Mouse (Mus musculus) midbrain, postnatal 0 days (tissue): ENCODE measurements at regions not wholly inside any gene's neighbourhood (a gene's known extent, or its start where the extent isn't known, plus 50 kb on each side); places are given as distances from the start of the nearest gene placed in this dataset.
A peak's percentile ranks its signal among the peaks of the same experiment; 100 is the strongest.

Experiments
- ATAC-seq: fragments of 200-750 bp; cut with Nextera tagmentation; 2 replicates; pipeline ENCODE4 v1.8.0; 2017; ENCODE audit warnings: moderate number of reproducible peaks, mild to moderate bottlenecking, moderate TSS enrichment, moderate library complexity; ENCODE audit not compliant: low FRiP score
- DNase-seq: peaks from one replicate; pipeline ENCODE4 v3.0.0-alpha.2; 2015; ENCODE audit warnings: low spot score
- H3K27ac ChIP-seq: fragments of 300-500 bp; sonication (generic); 2 replicates; pipeline ENCODE4 v1.5.1; 2014; ENCODE audit warnings: low read depth, mild to moderate bottlenecking, low read length, mixed read lengths
- H3K27me3 ChIP-seq: fragments of 300-500 bp; sonication (generic); 2 replicates; pipeline ENCODE4 v1.6.1; 2014; ENCODE audit warnings: low read length, control low read depth, mixed read lengths; ENCODE audit not compliant: insufficient read depth
- H3K36me3 ChIP-seq: fragments of 300-500 bp; sonication (generic); 2 replicates; pipeline ENCODE4 v1.6.1; 2014; ENCODE audit warnings: low read length, control low read depth, mixed read lengths; ENCODE audit not compliant: insufficient read depth
- H3K4me1 ChIP-seq: fragments of 300-500 bp; sonication (generic); 2 replicates; pipeline ENCODE4 v1.6.1; 2014; ENCODE audit warnings: mild to moderate bottlenecking, control low read depth, antibody characterized with exemption, low read length, mixed read lengths; ENCODE audit not compliant: insufficient read depth
- H3K4me2 ChIP-seq: fragments of 300-500 bp; sonication (generic); 2 replicates; pipeline ENCODE4 v1.6.1; 2014; ENCODE audit warnings: low read depth, mild to moderate bottlenecking, low read length, mixed read lengths; ENCODE audit not compliant: poor library complexity, severe bottlenecking
- H3K4me3 ChIP-seq: fragments of 300-500 bp; sonication (generic); 2 replicates; pipeline ENCODE4 v1.5.1; 2014; ENCODE audit warnings: low read depth, mild to moderate bottlenecking, low read length, moderate library complexity
- H3K9ac ChIP-seq: fragments of 300-500 bp; sonication (generic); replicated peaks from 2 replicates; pipeline ENCODE4 v1.6.1; 2014; ENCODE audit warnings: mild to moderate bottlenecking, low read length, moderate library complexity, mixed read lengths; ENCODE audit not compliant: poor library complexity, severe bottlenecking
- H3K9me3 ChIP-seq: fragments of 300-500 bp; sonication (generic); 2 replicates; pipeline ENCODE4 v1.6.1; 2016; ENCODE audit warnings: low read length, control low read depth
- CTCF ChIP-seq: IDR thresholded peaks from 2 replicates; pipeline ENCODE4 v1.5.1; 2016; ENCODE audit warnings: antibody characterized with exemption, mild to moderate bottlenecking
- WGBS: fragments of 180-500 bp; shearing (Covaris S2); extraction: QIAGEN DNeasy Blood & Tissue Kit; methylation state at CpG from one replicate; pipeline ENCODE4 v1.1.7; 2014; 5-methylcytosine and 5-hydroxymethylcytosine counted together

GRCm38 (mm10) chr1:151059546-151060136 is 66.4 kb upstream of the Hmcn1 start:
- Histone ChIP-seq H3K4me3 (no peak overlapping the region), H3K9ac (no peak overlapping the region), H3K27ac (no peak overlapping the region), H3K9me3 (no peaks in the 10 kb centered on the region), H3K4me1 (no peaks in the 10 kb centered on the region), H3K36me3 (no peaks in the 10 kb centered on the region), H3K4me2 (no peak overlapping the region), H3K27me3 (no peaks in the 10 kb centered on the region)
- no peak for ATAC-seq
- WGBS = 91% methylated on average over 4 of the region's 4 CpGs
- DNase-seq = no peak
- no peak for TF ChIP-seq CTCF

- no peaks in the 10 kb centered on the region for H3K36me3 ChIP-seq
- no peak for ATAC-seq
- H3K9me3 ChIP-seq = no peaks in the 10 kb centered on the region
- TF ChIP-seq CTCF = peak; percentile 31
- 74% methylated on average over 9 of the region's 9 CpGs for WGBS
- peak; percentile 10 for DNase-seq
- H3K27ac ChIP-seq = no peak overlapping the region
- no peak overlapping the region for H3K4me3 ChIP-seq
- no peaks in the 10 kb centered on the region for H3K27me3 ChIP-seq
- H3K4me1 ChIP-seq = no peaks in the 10 kb centered on the region
- no peak overlapping the region for H3K9ac ChIP-seq
- no peak overlapping the region for H3K4me2 ChIP-seq
Observed at GRCm38 (mm10) chr1:151065090-151065567, 71.9 kb upstream of the Hmcn1 start.

- H3K4me3 ChIP-seq = no peak overlapping the region
- ATAC-seq = no peak
Observed at GRCm38 (mm10) chr1:151066379-151067128, 73.3 kb upstream of the Hmcn1 start.

GRCm38 (mm10) chr1:151074508-151075314 is 81.5 kb upstream of the Hmcn1 start:
- H3K9ac ChIP-seq = no peak overlapping the region
- no peaks in the 10 kb centered on the region for H3K4me1 ChIP-seq
- no peak for TF ChIP-seq CTCF
- WGBS = 88% methylated on average over 16 of the region's 16 CpGs
- H3K36me3 ChIP-seq = no peaks in the 10 kb centered on the region
- ATAC-seq = no peak
- DNase-seq = no peak
- no peak overlapping the region for H3K4me2 ChIP-seq
- no peak overlapping the region for H3K27ac ChIP-seq
- no peaks in the 10 kb centered on the region for H3K27me3 ChIP-seq
- no peaks in the 10 kb centered on the region for H3K9me3 ChIP-seq
- no peak overlapping the region for H3K4me3 ChIP-seq

More at GRCm38 (mm10) chr1:151066379-151067128, 73.3 kb upstream of the Hmcn1 start:
- Histone ChIP-seq H3K36me3 (no peaks in the 10 kb centered on the region), H3K4me1 (no peaks in the 10 kb centered on the region), H3K9me3 (no peaks in the 10 kb centered on the region), H3K27ac (no peak overlapping the region), H3K27me3 (no peaks in the 10 kb centered on the region), H3K9ac (no peak overlapping the region), H3K4me2 (no peak overlapping the region)
- TF ChIP-seq CTCF = no peak; the same call in 1 of the 2 replicates
- DNase-seq = no peak
- WGBS = 55% methylated on average over 15 of the region's 15 CpGs

GRCm38 (mm10) chr1:151075541-151075940 is 82.3 kb upstream of the Hmcn1 start:
- H3K36me3 ChIP-seq = no peaks in the 10 kb centered on the region
- no peak for DNase-seq

More at GRCm38 (mm10) chr1:151075541-151075940, 82.3 kb upstream of the Hmcn1 start:
- Histone ChIP-seq H3K9ac (no peak overlapping the region), H3K4me3 (no peak overlapping the region), H3K27me3 (no peaks in the 10 kb centered on the region), H3K27ac (no peak overlapping the region), H3K4me1 (no peaks in the 10 kb centered on the region), H3K9me3 (no peaks in the 10 kb centered on the region), H3K4me2 (no peak overlapping the region)
- TF ChIP-seq CTCF = no peak
- whole genome bisulfite sequencing = 88% methylated on average over 6 of the region's 6 CpGs
- no peak for ATAC-seq
